ENCODE assay signal across 9 mouse cellular contexts in genomic region chr10:39458766-39459699, GRCm38 (mm10).
DNase-seq lines count a peak whose midpoint lies in the region; ATAC-seq and TF ChIP-seq lines count a peak whose summit lies in the region.
"Had no signal": no experiment of that assay in that cellular context is flagged by ENCODE, and none has a peak within 500 bp of the region (broad histone marks: within the 10 kb centered on the region; RNA-seq: fewer than 3 reads in every experiment).

No protein-coding gene starts in this region.

- no peaks in the 10 kb centered on the region for H3K27me3 ChIP-seq in heart, embryonic 13.5 days (replicated peaks)
- no peaks in the 10 kb centered on the region for H3K27me3 ChIP-seq in embryonic facial prominence, embryonic 12.5 days
- no peaks in the 10 kb centered on the region for H3K27me3 ChIP-seq in intestine, postnatal 0 days (replicated peaks; ENCODE audit: control insufficient read depth, insufficient read depth, low read length)
- H3K27me3 ChIP-seq: limb, embryonic 13.5 days had no signal

- H3K4me2 ChIP-seq in heart, embryonic 13.5 days: peak overlapping the region; percentile 42
- H3K4me2 ChIP-seq in embryonic facial prominence, embryonic 12.5 days (replicated peaks): no peak overlapping the region
- no peak overlapping the region for H3K4me2 ChIP-seq in intestine, postnatal 0 days (replicated peaks; ENCODE audit: low read depth)
- H3K4me2 ChIP-seq: limb, embryonic 13.5 days had no signal

- peaks cover 56% of the 10 kb centered on the region for H3K4me1 ChIP-seq in heart, embryonic 13.5 days
- peaks cover 42% of the 10 kb centered on the region for H3K4me1 ChIP-seq in embryonic facial prominence, embryonic 12.5 days
- peaks cover 9% of the 10 kb centered on the region; the same call in 1 of the 2 replicates for H3K4me1 ChIP-seq in intestine, postnatal 0 days (replicated peaks; ENCODE audit: control insufficient read depth, insufficient read depth, low read length)

- WGBS in heart, embryonic 13.5 days: 34% methylated on average over 13 of the region's 13 CpGs
- WGBS in embryonic facial prominence, embryonic 12.5 days: 79% methylated on average over 13 of the region's 13 CpGs
- 65% methylated on average over 13 of the region's 13 CpGs for WGBS in intestine, postnatal 0 days

- peak overlapping the region; percentile 29; the same call in 1 of the 2 replicates for H3K9ac ChIP-seq in heart, embryonic 13.5 days
- H3K9ac ChIP-seq in embryonic facial prominence, embryonic 12.5 days: no peak overlapping the region
- no peak overlapping the region for H3K9ac ChIP-seq in intestine, postnatal 0 days (ENCODE audit: low read depth, low read length)
- H3K9ac ChIP-seq: limb, embryonic 13.5 days had no signal

- no peak overlapping the region for H3K4me3 ChIP-seq in heart, embryonic 13.5 days
- no peak overlapping the region for H3K4me3 ChIP-seq in embryonic facial prominence, embryonic 12.5 days
- H3K4me3 ChIP-seq in intestine, postnatal 0 days (ENCODE audit: low read depth, low read length): no peak overlapping the region
- H3K4me3 ChIP-seq: limb, embryonic 13.5 days had no signal

- no peak for DNase-seq in heart, adult 8-10 months (ENCODE audit: low spot score)
- DNase-seq in adrenal gland, adult 2 months: peak; percentile 77
- DNase-seq in layer of hippocampus, postnatal 36 days: no peak
- DNase-seq in urinary bladder, postnatal 25 days (ENCODE audit: low spot score): no peak

- H3K27ac ChIP-seq in heart, embryonic 13.5 days (replicated peaks): peak overlapping the region; percentile 46; the same call in 1 of the 2 replicates
- H3K27ac ChIP-seq in embryonic facial prominence, embryonic 12.5 days: no peak overlapping the region
- H3K27ac ChIP-seq in intestine, postnatal 0 days (ENCODE audit: low read depth, low read length): no peak overlapping the region
- H3K27ac ChIP-seq: limb, embryonic 13.5 days had no signal

- no peak for TF ChIP-seq CTCF in intestine, postnatal 0 days (IDR thresholded peaks at IDR 0.05; ENCODE audit: low read depth)

- no peaks in the 10 kb centered on the region for H3K9me3 ChIP-seq in heart, embryonic 13.5 days
- no peaks in the 10 kb centered on the region for H3K9me3 ChIP-seq in embryonic facial prominence, embryonic 12.5 days
- H3K9me3 ChIP-seq in intestine, postnatal 0 days (ENCODE audit: control insufficient read depth): no peaks in the 10 kb centered on the region
- H3K9me3 ChIP-seq: limb, embryonic 13.5 days had no signal

- ATAC-seq in heart, embryonic 13.5 days (ENCODE audit: extremely low read depth, insufficient number of reproducible peaks, low FRiP score, low TSS enrichment): peak; percentile 37
- ATAC-seq in embryonic facial prominence, embryonic 12.5 days (ENCODE audit: insufficient number of reproducible peaks, insufficient read depth, low FRiP score, low TSS enrichment): peak; percentile 57; the same call in 1 of the 2 replicates
- peak; percentile 50 for ATAC-seq in intestine, postnatal 0 days
- peak; percentile 60 for ATAC-seq in monocyte, adult 5-6 weeks (replicated peaks; ENCODE audit: insufficient number of reproducible peaks, low FRiP score, low TSS enrichment, poor library complexity, severe bottlenecking)

- H3K36me3 ChIP-seq in heart, embryonic 13.5 days: 0 out of 2 replicates have a peak, but pooled peaks cover 4% of the 10 kb centered on the region
- H3K36me3 ChIP-seq in embryonic facial prominence, embryonic 12.5 days: 0 out of 2 replicates have a peak, but pooled peaks cover 3% of the 10 kb centered on the region
- peaks cover 9% of the 10 kb centered on the region; the same call in 1 of the 2 replicates for H3K36me3 ChIP-seq in intestine, postnatal 0 days (ENCODE audit: control insufficient read depth, insufficient read depth)
